Mouse (Mus musculus) adrenal gland, adult 8-10 months (tissue): ENCODE measurements around the gene Cd101. TPM values are rescaled to one million over a fixed set of nuclear protein-coding genes. Genes with fewer than 3 reads are reported as not detected.

Experiments
- DNase-seq: peaks from one replicate; pipeline ENCODE4 v3.0.0; 2022
- total RNA-seq, 4 experiments: library from RNA; stranded (reverse); gene quantifications; 2 replicates each; pipeline ENCODE4 v1.2.4; 2022

Cd101 gene
- total RNA-seq: under 1 TPM; 0.19 to 0.46 (median 0.34) TPM

GRCm38 (mm10) chr3:101029339-101029738, at the start of gene Cd101:
Gene Cd101 (minus strand): TSS chr3:101029556.
- DNase-seq: no peak

DNA sequence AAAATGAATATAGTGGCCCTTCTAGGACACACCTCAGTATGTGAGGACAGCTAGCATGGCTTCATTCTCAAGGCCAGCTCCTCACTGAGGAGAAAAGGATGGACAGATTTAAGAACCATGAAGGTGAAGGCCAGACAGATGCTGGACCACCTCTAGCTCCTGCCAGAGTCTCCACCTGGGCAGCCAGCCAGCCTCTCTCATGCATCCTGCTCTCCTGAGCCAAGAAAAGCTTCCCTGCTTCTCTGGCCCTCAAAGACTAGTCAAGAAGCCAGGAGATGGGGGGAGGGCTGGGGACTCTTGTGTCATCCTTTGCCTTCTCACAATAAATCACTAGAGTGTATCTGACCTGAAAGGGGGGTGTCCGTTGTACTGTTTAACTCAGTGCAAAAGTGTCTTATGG, 49.0 kb upstream of the Cd101 start:
- DNase-seq: no peak

- DNase-seq: no peak
Measured at GRCm38 (mm10) chr3:101077710-101078100, 48.3 kb upstream of the Cd101 start.

DNA sequence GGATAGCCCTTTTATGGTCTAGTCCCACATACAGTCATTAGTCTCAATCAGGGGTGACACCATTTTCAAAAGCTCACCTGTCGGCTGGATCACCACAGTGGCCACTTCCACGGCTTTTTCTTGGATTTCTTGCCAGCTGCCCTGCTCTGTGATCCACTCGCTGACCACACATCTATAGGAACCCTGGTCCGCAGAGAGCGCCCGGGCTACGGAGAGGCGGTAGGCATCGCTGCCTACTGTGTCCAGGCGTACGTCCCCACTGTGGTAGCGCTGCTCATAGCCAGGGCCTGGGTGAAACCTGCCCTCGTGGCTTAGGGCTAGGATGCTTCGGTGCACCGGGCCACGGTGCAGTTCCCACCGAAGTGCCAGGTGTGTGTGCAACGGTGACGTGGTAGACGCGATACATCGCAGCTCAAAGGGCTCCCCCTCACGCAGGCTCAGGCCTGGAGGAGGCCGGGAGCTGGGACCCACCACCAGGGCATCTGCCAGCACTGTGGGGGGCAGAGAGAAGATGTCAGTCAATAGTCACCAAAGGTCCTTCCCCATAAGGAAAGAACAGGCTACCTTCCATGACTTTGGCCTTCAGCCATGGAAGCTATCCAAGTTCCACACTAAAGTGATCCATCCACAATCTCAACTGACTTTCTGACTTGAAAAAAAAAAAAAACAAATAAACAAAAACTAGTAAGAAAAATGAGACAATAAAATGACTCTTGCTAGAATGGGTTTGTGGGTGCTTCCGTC, 47.8 kb upstream of the Cd101 start:
- no peak for DNase-seq

DNA sequence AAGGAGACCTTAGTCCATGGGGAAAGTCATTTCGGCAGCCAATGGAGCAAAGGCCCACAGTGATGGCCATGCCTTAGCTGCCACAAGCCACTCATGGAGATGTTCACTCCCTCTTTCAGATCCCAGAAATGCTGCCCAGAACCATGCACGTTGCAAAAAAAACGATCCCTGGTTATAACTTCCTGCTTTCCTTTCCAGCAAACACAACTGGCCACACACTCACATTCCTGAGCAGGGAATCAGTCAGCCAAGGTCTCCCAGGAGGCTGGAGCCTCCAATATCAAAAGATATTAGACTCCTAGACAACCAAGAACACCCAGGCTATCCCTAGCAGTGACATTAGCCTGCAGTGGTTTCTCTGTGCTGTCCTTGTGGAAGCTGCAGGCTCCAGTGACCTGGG, 46.5 kb upstream of the Cd101 start:
- DNase-seq: no peak

DNA sequence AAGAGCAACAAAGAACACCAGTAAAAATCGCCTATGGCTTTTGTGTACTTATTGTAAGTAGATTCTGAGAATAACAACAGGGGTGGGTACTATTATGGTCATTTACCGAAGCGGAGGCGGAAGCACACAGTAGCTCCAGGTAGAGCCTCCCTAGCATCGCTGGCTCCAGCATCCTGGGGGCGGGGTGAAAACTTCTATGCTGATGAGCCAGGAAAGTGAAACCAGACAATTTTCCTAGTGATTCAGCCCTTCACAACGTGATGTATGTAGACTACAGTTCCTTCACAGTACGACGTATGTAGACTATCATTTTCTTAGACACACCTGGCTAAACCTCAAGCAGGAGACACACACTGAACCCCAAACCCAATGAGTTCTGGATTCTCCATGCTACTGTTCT, 44.0 kb upstream of the Cd101 start:
- DNase-seq: no peak

- DNase-seq: no peak
Measured at GRCm38 (mm10) chr3:101072506-101073215, 43.3 kb upstream of the Cd101 start.

GRCm38 (mm10) chr3:101071576-101071975, 42.2 kb upstream of the Cd101 start:
- no peak for DNase-seq

DNA sequence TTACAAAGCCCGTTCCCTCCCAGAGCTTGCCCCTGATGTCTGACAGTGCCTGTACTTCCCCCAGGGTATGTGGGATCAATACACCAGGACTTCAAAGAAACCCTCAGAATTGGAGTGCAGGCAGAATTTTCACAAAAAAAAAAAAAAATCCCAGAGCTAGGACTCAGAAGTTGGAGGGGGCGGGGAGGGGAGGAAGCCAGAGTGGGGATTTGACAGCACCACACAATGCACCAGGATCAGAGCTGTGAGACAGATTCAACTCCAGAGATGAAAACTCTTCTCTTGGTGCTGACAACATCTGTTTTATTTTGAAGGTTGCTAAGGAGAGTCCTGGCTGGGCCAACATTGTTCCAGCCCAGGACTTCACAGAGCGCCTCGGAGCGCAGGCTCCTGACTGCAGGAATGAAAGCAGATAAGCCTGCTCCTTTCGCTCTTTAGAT, 41.5 kb upstream of the Cd101 start:
- no peak for DNase-seq

DNA sequence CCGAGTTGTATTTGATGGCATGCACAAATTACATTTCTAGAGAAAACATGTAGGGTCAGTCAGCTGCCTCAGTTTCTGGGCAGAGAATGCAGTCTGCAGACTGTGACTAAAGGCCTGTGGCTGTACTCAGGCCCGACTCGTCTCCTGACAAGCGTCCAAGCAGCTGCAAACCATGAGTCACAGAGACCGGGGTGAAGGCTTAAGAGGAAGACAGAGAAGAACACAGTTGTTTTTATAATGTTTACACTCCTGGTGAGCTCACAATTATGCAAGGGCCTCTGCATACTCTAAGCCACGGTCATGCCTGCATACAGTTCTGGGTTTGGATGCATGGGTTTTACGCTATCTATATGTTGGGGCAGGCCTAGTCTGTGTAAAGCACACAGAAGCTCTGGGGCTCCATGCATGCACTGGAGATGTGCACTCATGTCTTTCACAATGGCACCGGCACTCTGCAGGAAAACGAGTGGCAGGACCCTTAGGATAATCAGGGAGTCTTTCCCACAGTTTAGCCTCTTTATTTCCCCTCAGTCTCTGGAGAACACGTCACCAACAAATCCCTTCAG, 41.0 kb upstream of the Cd101 start:
- DNase-seq: peak; percentile 81

DNA sequence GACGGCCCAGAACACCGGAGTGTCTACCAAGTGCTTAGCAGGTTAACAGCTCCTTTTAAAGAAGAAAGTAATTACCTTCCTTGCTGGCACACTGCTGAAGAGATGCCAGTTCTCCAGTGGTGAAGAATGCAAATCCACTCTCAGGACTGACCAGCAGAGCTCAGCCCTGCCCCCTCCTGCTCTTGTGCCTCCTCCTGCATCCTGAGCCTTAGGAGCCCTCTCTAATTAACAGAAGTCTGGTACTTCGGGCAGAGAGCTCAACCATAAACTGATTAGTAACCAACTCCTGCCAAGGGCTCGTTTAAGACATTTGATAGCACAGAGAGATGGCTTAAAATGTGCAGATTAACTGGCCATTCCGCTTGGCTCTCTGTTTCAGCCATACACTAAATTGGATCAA, 39.3 kb upstream of the Cd101 start:
- no peak for DNase-seq

DNA sequence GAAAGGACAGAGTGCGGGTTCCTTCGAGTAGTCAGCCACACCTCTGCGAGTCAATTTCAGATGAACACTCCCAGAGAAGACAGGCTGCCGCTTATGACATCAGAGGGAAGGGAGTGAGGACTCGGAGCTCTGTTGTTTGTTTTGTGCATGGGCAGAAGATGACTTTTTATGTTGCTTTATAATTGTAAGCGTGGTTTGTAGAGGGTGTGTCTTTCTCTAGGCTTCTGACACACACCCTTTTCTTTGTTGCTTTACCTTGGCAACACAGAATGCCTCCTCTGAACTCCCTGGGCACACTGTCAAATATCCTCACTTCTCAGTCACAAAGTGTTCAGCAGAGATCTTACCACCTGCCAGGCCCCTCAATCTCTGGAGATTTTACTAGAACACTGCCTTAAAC, 36.8 kb upstream of the Cd101 start:
- DNase-seq: no peak

DNA sequence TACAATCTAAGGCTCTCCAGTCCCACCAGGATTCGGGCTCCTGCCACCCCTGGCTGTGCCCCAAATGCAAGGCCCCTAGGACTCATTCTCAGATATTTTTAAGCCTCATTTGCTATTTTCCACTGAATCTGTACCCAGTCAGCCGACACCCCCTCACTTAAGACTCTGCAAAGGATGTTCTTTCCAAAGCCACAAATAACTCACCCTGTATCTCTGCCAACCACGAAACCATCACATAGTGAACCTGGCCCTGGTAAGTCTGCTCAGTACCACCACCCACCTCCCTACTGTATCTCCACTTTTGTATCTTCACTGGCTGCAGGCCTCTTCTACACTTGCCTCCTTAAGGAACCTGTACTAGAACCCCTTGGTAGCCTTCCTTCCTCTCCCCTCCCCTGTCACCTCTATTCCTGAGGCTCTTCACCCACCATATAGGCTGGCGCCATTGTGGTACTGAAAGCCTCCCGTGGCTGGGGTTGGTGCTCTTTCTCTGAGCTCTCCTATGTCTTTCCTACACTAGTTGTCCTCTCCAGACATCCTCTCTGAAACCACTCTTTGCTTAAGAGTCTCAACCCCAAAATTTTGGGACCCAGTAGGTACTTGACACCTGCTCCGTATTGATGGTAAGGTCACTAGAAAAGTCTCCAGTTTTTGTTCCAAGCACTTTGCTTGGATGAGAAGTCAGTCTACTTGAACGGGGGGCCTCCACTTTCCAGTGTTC, 32.7 kb upstream of the Cd101 start:
- no peak for DNase-seq

- DNase-seq: no peak
Measured at GRCm38 (mm10) chr3:101059214-101059613, 29.9 kb upstream of the Cd101 start.

DNA sequence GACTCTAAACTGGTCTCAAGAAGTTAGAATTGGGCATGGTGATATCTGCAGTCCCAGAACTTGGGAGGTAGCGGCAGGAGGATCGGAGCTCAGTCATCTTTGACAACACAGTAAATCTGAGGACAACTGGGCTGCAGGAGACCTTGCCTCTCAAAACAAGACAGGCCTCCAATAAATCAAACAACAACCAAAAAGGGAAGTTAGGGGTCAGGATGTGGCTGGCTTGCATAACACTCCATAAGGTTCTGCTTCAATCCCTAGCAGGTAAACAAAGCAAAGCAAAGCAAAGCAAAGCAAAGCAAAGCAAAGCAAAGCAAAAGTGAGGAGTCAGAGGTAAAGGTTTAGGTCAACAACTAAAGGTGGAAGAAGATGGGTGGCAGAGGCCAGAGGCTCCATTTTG, 28.8 kb upstream of the Cd101 start:
- DNase-seq: no peak

- DNase-seq: no peak
Measured at GRCm38 (mm10) chr3:101055216-101055615, 25.9 kb upstream of the Cd101 start.

GRCm38 (mm10) chr3:101051601-101052000, 22.2 kb upstream of the Cd101 start:
- no peak for DNase-seq

DNA sequence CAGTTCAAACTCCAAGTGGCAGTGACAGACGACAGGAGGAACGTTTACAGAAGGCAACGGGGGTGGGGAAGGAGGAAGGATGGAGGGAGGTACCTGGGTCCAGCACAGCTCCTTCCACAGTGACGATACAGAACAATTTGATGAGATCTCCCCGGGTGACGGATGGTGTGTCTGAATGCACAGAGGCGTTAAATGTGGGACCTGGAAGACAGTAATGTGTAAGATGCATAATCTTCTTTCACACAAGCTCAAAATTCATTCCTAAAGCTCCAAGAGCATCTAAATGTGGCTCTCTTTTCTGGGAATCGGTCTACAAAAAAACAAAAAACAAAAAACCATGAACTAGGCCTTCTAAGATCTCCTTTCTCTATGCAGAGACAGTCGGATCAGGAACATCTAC, 20.6 kb upstream of the Cd101 start:
- DNase-seq: no peak

- no peak for DNase-seq
Measured at GRCm38 (mm10) chr3:101048781-101049180, 19.4 kb upstream of the Cd101 start.

DNA sequence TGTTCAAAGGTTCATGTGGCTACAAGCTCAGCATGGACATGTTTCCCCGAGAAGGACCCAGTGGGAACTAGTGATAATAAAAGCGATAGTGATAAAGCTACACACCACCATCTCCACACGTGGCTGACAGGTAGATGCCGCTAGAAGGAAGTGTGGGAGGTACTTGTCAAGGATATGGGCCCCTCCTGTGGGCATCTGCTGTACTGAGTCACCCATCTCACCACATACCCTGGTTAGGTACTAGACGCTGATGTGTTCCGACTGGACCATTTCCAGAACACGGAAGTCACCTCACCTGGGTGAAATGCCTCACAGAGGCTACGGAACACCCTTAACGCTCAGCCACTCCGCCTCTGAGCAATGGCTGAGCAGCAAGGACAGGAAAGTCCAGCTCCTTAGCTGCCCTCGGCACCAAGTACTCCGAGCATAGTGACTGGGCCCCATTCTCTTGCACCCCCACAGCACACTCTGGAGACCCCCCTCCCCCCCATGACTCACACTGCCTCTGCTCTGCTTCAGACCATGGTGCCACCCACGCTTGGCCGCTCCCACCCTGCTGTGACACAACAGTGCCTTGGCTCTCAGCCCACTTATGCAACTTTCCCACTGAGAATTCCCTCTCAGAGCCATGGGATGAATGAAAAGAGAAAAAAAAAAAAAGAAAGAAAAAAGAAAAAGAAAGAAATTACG, 18.4 kb upstream of the Cd101 start:
- peak; percentile 72 for DNase-seq

GRCm38 (mm10) chr3:101045431-101045830, 16.1 kb upstream of the Cd101 start:
- DNase-seq: no peak

- DNase-seq: no peak
Measured at GRCm38 (mm10) chr3:101044686-101045085, 15.3 kb upstream of the Cd101 start.

DNA sequence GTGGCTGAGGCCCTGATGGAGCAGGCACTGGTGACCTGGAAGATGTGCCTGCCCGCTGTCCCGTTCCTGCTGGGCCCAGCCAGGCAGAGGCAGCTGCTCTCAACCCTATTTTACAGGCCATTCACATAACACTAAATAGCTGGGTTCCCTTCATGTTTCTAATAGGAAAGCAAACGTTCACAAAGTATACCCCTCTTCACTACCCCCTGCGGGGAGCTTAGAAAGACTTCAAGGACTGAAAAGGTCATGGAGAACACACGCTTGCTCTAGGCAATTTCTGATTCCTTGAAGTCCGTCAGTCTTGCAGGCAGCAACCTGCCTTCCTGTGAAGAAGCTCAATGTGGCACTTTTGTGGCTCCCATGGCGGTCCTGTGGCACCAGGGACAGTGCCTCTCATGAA, 12.6 kb upstream of the Cd101 start:
- no peak for DNase-seq
